Mouse (Mus musculus): Measurements from ENCODE around the gene Slc7a10.

GRCm38 (mm10) chr7:35185889-35186569, at the start of gene Slc7a10:
- no peak for TF ChIP-seq ZC3H11A (IDR thresholded peaks at IDR 0.05; ENCODE audit: borderline replicate concordance, low read depth, low read length)
- no peak for TF ChIP-seq CHD2 (IDR thresholded peaks at IDR 0.05; ENCODE audit: low read depth, low read length)
- no peak for TF ChIP-seq HCFC1 (IDR thresholded peaks at IDR 0.05; ENCODE audit: borderline replicate concordance, insufficient read depth, low read length)
- TF ChIP-seq MAFK (IDR thresholded peaks at IDR 0.05; ENCODE audit: insufficient read depth, low read depth, low read length) = no peak
- TF ChIP-seq ZNF384 (IDR thresholded peaks at IDR 0.05; ENCODE audit: low read depth, low read length) = no peak
